8 mouse cellular contexts compared by ENCODE assay signal in genomic region chr9:92249987-92250772, GRCm38 (mm10). TPM values are rescaled to one million over a fixed set of nuclear protein-coding genes. Genes with fewer than 3 reads are reported as not detected.
A peak's percentile ranks its signal among the peaks of the same experiment; 100 is the strongest.
DNase-seq lines count a peak whose midpoint lies in the region; ATAC-seq and TF ChIP-seq lines count a peak whose summit lies in the region.

No protein-coding gene starts in this region.

- TF ChIP-seq CTCF in forebrain, postnatal 0 days (IDR thresholded peaks at IDR 0.05; ENCODE audit: low read depth): no peak
- TF ChIP-seq CTCF in olfactory bulb, adult 2 months (IDR thresholded peaks at IDR 0.05; ENCODE audit: insufficient read depth, low read depth, low read length): no peak

- H3K27me3 ChIP-seq in forebrain, postnatal 0 days (ENCODE audit: insufficient read depth, low read length): no peaks in the 10 kb centered on the region
- H3K27me3 ChIP-seq in lung, embryonic 15.5 days: no peaks in the 10 kb centered on the region

- peak overlapping the region; percentile 54 for H3K9ac ChIP-seq in forebrain, postnatal 0 days
- peak overlapping the region; percentile 71 for H3K9ac ChIP-seq in lung, embryonic 15.5 days

- H3K36me3 ChIP-seq in forebrain, postnatal 0 days (ENCODE audit: insufficient read depth): no peaks in the 10 kb centered on the region
- no peaks in the 10 kb centered on the region for H3K36me3 ChIP-seq in lung, embryonic 15.5 days

- no peak for TF ChIP-seq POLR2A in olfactory bulb, adult 2 months (IDR thresholded peaks at IDR 0.05; ENCODE audit: insufficient read depth, low read depth, low read length)

- H3K9me3 ChIP-seq in forebrain, postnatal 0 days (ENCODE audit: low read length): no peaks in the 10 kb centered on the region
- no peaks in the 10 kb centered on the region for H3K9me3 ChIP-seq in lung, embryonic 15.5 days

- H3K4me3 ChIP-seq in forebrain, postnatal 0 days (ENCODE audit: low read depth, low read length): peak overlapping the region; percentile 53
- H3K4me3 ChIP-seq in lung, embryonic 15.5 days: peak overlapping the region; percentile 68
- H3K4me3 ChIP-seq in olfactory bulb, adult 2 months (ENCODE audit: insufficient read depth, low read depth, low read length): peak overlapping the region; percentile 61

- peak; percentile 92 for ATAC-seq in forebrain, postnatal 0 days
- peak; percentile 94 for ATAC-seq in lung, embryonic 15.5 days (ENCODE audit: borderline replicate concordance, extremely low read depth, low FRiP score, low TSS enrichment)

- 0 out of 2 replicates have a peak overlapping the region, but pooled peaks have one; percentile 10 for H3K27ac ChIP-seq in forebrain, postnatal 0 days (ENCODE audit: low read depth, low read length)
- peak overlapping the region; percentile 95 for H3K27ac ChIP-seq in lung, embryonic 15.5 days
- no peak overlapping the region for H3K27ac ChIP-seq in olfactory bulb, adult 2 months (ENCODE audit: insufficient read depth, low read depth, low read length)

- H3K4me2 ChIP-seq in forebrain, postnatal 0 days (ENCODE audit: low read depth): peak overlapping the region; percentile 92
- peak overlapping the region; percentile 78 for H3K4me2 ChIP-seq in lung, embryonic 15.5 days

- under 1% methylated on average over 40 of the region's 40 CpGs for WGBS in forebrain, postnatal 0 days
- WGBS in lung, embryonic 15.5 days: under 1% methylated on average over 40 of the region's 40 CpGs
- WGBS in olfactory bulb, adult 2 months: 2% methylated on average over 40 of the region's 40 CpGs

- no peaks in the 10 kb centered on the region for H3K4me1 ChIP-seq in forebrain, postnatal 0 days (ENCODE audit: insufficient read depth)
- peaks cover 12% of the 10 kb centered on the region; the same call in 1 of the 2 replicates for H3K4me1 ChIP-seq in lung, embryonic 15.5 days
- H3K4me1 ChIP-seq in olfactory bulb, adult 2 months (ENCODE audit: control insufficient read depth, insufficient read depth, low read length): peaks cover 4% of the 10 kb centered on the region

- peak; percentile 35 for DNase-seq in MEL-GATA-1-ER (ENCODE audit: extremely low read depth, low read depth)
- DNase-seq in cerebellum, adult 8-10 months: peak; percentile 12
- peak; percentile 59 for DNase-seq in forebrain, postnatal 0 days
- peak; percentile 84 for DNase-seq in heart, postnatal 4 days
- DNase-seq in layer of hippocampus, adult 8-10 months (ENCODE audit: low spot score in 2 of 2): peak; percentile 12 to 26
- DNase-seq in thymus, adult 18-20 months: peak; percentile 16 to 19

RNA-seq across cellular contexts. Expression of gene Plscr1, which starts 0.6 kb away (rescaled TPM):
- 5.1 and 6.9 TPM in 2 replicates for total RNA-seq in forebrain, postnatal 0 days (2014; rRNA removed)
- 5.0 and 6.1 TPM in 2 replicates for polyA plus RNA-seq in forebrain, postnatal 0 days (2015; fragmentation: Nextera tagmentation; extraction: Ambion mirVana)
- total RNA-seq in heart, postnatal 4 days (2021): 10 to 100 TPM; 15.2 TPM
- total RNA-seq in layer of hippocampus, adult 8-10 months (2022): 1 to 10 TPM; 2.1 to 4.1 (median 3.1) TPM
- polyA plus RNA-seq in lung, embryonic 15.5 days (2015; fragmentation: Nextera tagmentation; extraction: Ambion mirVana): 33.7 and 37.6 TPM in 2 replicates
- polyA plus RNA-seq in olfactory bulb, adult 2 months (2012; ENCODE audit: insufficient read depth, insufficient read length, low replicate concordance, missing spikeins): not detected in 2 replicates

RNA-seq across cellular contexts. Expression of gene Plscr2, which starts 25.2 kb away (rescaled TPM):
- total RNA-seq in forebrain, postnatal 0 days (2014; rRNA removed): 1.7 and 2.7 TPM in 2 replicates
- 2.0 and 2.1 TPM in 2 replicates for polyA plus RNA-seq in forebrain, postnatal 0 days (2015; fragmentation: Nextera tagmentation; extraction: Ambion mirVana)
- 10 to 100 TPM; 16.5 to 18.3 TPM for total RNA-seq in heart, postnatal 4 days (2021)
- 1 to 10 TPM; 2.5 to 8.3 (median 6.0) TPM for total RNA-seq in layer of hippocampus, adult 8-10 months (2022)
- 3.1 and 3.8 TPM in 2 replicates for polyA plus RNA-seq in lung, embryonic 15.5 days (2015; fragmentation: Nextera tagmentation; extraction: Ambion mirVana)
- not detected in 2 replicates for polyA plus RNA-seq in olfactory bulb, adult 2 months (2012; ENCODE audit: insufficient read depth, insufficient read length, low replicate concordance, missing spikeins)

RNA-seq across cellular contexts. Expression of gene Plscr5, which starts 57.4 kb away (rescaled TPM):
- 0.24 TPM in 1 of 2 replicates, not detected in the other for total RNA-seq in forebrain, postnatal 0 days (2014; rRNA removed)
- polyA plus RNA-seq in forebrain, postnatal 0 days (2015; fragmentation: Nextera tagmentation; extraction: Ambion mirVana): 0.20 and 0.68 TPM in 2 replicates
- not detected for total RNA-seq in heart, postnatal 4 days (2021)
- total RNA-seq in layer of hippocampus, adult 8-10 months (2022): not detected
- polyA plus RNA-seq in lung, embryonic 15.5 days (2015; fragmentation: Nextera tagmentation; extraction: Ambion mirVana): not detected in 2 replicates
- not detected in 2 replicates for polyA plus RNA-seq in olfactory bulb, adult 2 months (2012; ENCODE audit: insufficient read depth, insufficient read length, low replicate concordance, missing spikeins)

RNA-seq across cellular contexts. Expression of gene 1700057G04Rik, which starts 59.0 kb away (rescaled TPM):
- total RNA-seq in forebrain, postnatal 0 days (2014; rRNA removed): not detected in 2 replicates
- not detected in 2 replicates for polyA plus RNA-seq in forebrain, postnatal 0 days (2015; fragmentation: Nextera tagmentation; extraction: Ambion mirVana)
- not detected for total RNA-seq in heart, postnatal 4 days (2021)
- not detected for total RNA-seq in layer of hippocampus, adult 8-10 months (2022)
- not detected in 2 replicates for polyA plus RNA-seq in lung, embryonic 15.5 days (2015; fragmentation: Nextera tagmentation; extraction: Ambion mirVana)
- not detected in 2 replicates for polyA plus RNA-seq in olfactory bulb, adult 2 months (2012; ENCODE audit: insufficient read depth, insufficient read length, low replicate concordance, missing spikeins)

Comparison
In these comparisons a context has a peak if more than half of its experiments do, and no peak if none do; other contexts are left out.
1. DNase-seq: peak in every context shown above with its lines; median percentile 84 in heart, postnatal 4 days; 59 in forebrain, postnatal 0 days; 35 in MEL-GATA-1-ER; 19 in layer of hippocampus, adult 8-10 months; 18 in thymus, adult 18-20 months; 12 in cerebellum, adult 8-10 months.